Mouse (Mus musculus) embryonic facial prominence, embryonic 12.5 days (tissue): Measurements from ENCODE around the gene Hsd3b7. TPM values are rescaled to one million over a fixed set of nuclear protein-coding genes. Genes with fewer than 3 reads are reported as not detected.
A peak's percentile ranks its signal among the peaks of the same experiment; 100 is the strongest.

ENCODE experiments used
- ATAC-seq: fragments of 200-750 bp; cut with Nextera tagmentation; 2 replicates; pipeline ENCODE4 v1.8.0; 2017; ENCODE audit not compliant: insufficient number of reproducible peaks, insufficient read depth, low FRiP score, low TSS enrichment
- H3K27ac ChIP-seq: fragments of 300-500 bp; sonication (generic); 2 replicates; pipeline ENCODE4 v1.5.1; 2016; ENCODE audit warnings: mild to moderate bottlenecking
- H3K27me3 ChIP-seq: fragments of 300-500 bp; sonication (generic); 2 replicates; pipeline ENCODE4 v1.6.1; 2016; ENCODE audit warnings: mild to moderate bottlenecking, moderate library complexity
- H3K36me3 ChIP-seq: fragments of 300-500 bp; sonication (generic); 2 replicates; pipeline ENCODE4 v1.6.1; 2016; ENCODE audit warnings: mild to moderate bottlenecking
- H3K4me1 ChIP-seq: fragments of 300-500 bp; sonication (generic); 2 replicates; pipeline ENCODE4 v1.6.1; 2016
- H3K4me2 ChIP-seq: fragments of 300-500 bp; sonication (generic); replicated peaks from 2 replicates; pipeline ENCODE4 v1.6.1; 2016; ENCODE audit warnings: mild to moderate bottlenecking, moderate library complexity
- H3K4me3 ChIP-seq: fragments of 300-500 bp; sonication (generic); 2 replicates; pipeline ENCODE4 v1.5.1; 2016; ENCODE audit warnings: mild to moderate bottlenecking
- H3K9ac ChIP-seq: fragments of 300-500 bp; sonication (generic); 2 replicates; pipeline ENCODE4 v1.6.1; 2016; ENCODE audit warnings: mild to moderate bottlenecking, moderate library complexity
- H3K9me3 ChIP-seq: fragments of 300-500 bp; sonication (generic); 2 replicates; pipeline ENCODE4 v1.6.1; 2016; ENCODE audit warnings: mild to moderate bottlenecking, moderate library complexity
- WGBS: fragments of 180-500 bp; shearing (Covaris S2); methylation state at CpG from one replicate; pipeline ENCODE4 v1.1.7; 2016; 5-methylcytosine and 5-hydroxymethylcytosine counted together
- polyA plus RNA-seq: library from polyadenylated mRNA; unstranded; fragments of >200 nt; fragmentation: Nextera tagmentation; extraction: Ambion mirVana; gene quantifications from 2 replicates; pipeline ENCODE4 v1.2.1, GENCODE M21; 2016

Hsd3b7 gene
- polyA plus RNA-seq, 1 experiment from 2014 or later, result 10.3 TPM

GRCm38 (mm10) chr7:127776426-127776825, 24.0 kb upstream of the Hsd3b7 start, which contains the start of gene Setd1a:
TSS of gene Setd1a (plus strand) at chr7:127776670.
- peaks cover 17% of the 10 kb centered on the region for H3K36me3 ChIP-seq
- ATAC-seq, result 0 out of 2 replicates have a peak, but pooled peaks have one; percentile 49
- H3K9me3 ChIP-seq, result no peaks in the 10 kb centered on the region
- H3K27me3 ChIP-seq, result no peaks in the 10 kb centered on the region
- peak within 1 kb of the TSS; percentile 95 for H3K9ac ChIP-seq
- H3K4me3 ChIP-seq, result peak within 1 kb of the TSS; percentile 88
- H3K4me1 ChIP-seq, result peaks cover 9% of the 10 kb centered on the region
- H3K4me2 ChIP-seq, result peak within 1 kb of the TSS; percentile 86
- under 1% methylated on average over 23 of the region's 23 CpGs for WGBS
- H3K27ac ChIP-seq, result peak within 1 kb of the TSS; percentile 96

- under 1% methylated on average over 70 of the region's 70 CpGs for WGBS
- peak overlapping the region; percentile 96 for H3K27ac ChIP-seq
- ATAC-seq, result peak; percentile 79
Measured at GRCm38 (mm10) chr7:127776878-127777473, 23.4 kb upstream of the Hsd3b7 start.

GRCm38 (mm10) chr7:127777474-127778266, 22.7 kb upstream of the Hsd3b7 start:
- peak; percentile 61 for ATAC-seq

More at GRCm38 (mm10) chr7:127776878-127777473, 23.4 kb upstream of the Hsd3b7 start:
- peak overlapping the region; percentile 86 for H3K4me2 ChIP-seq
- H3K27me3 ChIP-seq, result no peaks in the 10 kb centered on the region
- H3K9ac ChIP-seq, result peak overlapping the region; percentile 95
- H3K4me1 ChIP-seq, result peaks cover 8% of the 10 kb centered on the region
- H3K9me3 ChIP-seq, result no peaks in the 10 kb centered on the region
- H3K36me3 ChIP-seq, result peaks cover 22% of the 10 kb centered on the region
- H3K4me3 ChIP-seq, result peak overlapping the region; percentile 88

GRCm38 (mm10) chr7:127778350-127778749, 22.1 kb upstream of the Hsd3b7 start:
- Histone ChIP-seq H3K27ac (no peak overlapping the region), H3K36me3 (peaks cover 34% of the 10 kb centered on the region), H3K9ac (peak overlapping the region; percentile 95)

More at GRCm38 (mm10) chr7:127777474-127778266, 22.7 kb upstream of the Hsd3b7 start:
- H3K9ac ChIP-seq, result peak overlapping the region; percentile 95
- peaks cover 29% of the 10 kb centered on the region for H3K36me3 ChIP-seq
- H3K4me1 ChIP-seq, result peaks cover 8% of the 10 kb centered on the region
- WGBS, result 4% methylated on average over 49 of the region's 66 CpGs
- H3K9me3 ChIP-seq, result no peaks in the 10 kb centered on the region
- peak overlapping the region; percentile 86 for H3K4me2 ChIP-seq
- no peaks in the 10 kb centered on the region for H3K27me3 ChIP-seq
- peak overlapping the region; percentile 88 for H3K4me3 ChIP-seq
- peak overlapping the region; percentile 96 for H3K27ac ChIP-seq

GRCm38 (mm10) chr7:127785308-127785707, 15.1 kb upstream of the Hsd3b7 start, which contains the start of gene Gm49388:
TSS of gene Gm49388 (plus strand) at chr7:127785608.
- H3K4me1 ChIP-seq, result no peaks in the 10 kb centered on the region
- ATAC-seq, result no peak
- no peaks in the 10 kb centered on the region for H3K27me3 ChIP-seq
- H3K9ac ChIP-seq, result no peak within 1 kb of the TSS
- WGBS, result 90% methylated on average over 7 of the region's 7 CpGs
- H3K4me2 ChIP-seq, result no peak within 1 kb of the TSS
- no peak within 1 kb of the TSS for H3K27ac ChIP-seq
- H3K36me3 ChIP-seq, result peaks cover 96% of the 10 kb centered on the region
- H3K9me3 ChIP-seq, result no peaks in the 10 kb centered on the region
- H3K4me3 ChIP-seq, result no peak within 1 kb of the TSS

More at GRCm38 (mm10) chr7:127778350-127778749, 22.1 kb upstream of the Hsd3b7 start:
- 81% methylated on average over 4 of the region's 4 CpGs for WGBS
- Histone ChIP-seq H3K4me1 (peaks cover 8% of the 10 kb centered on the region), H3K4me3 (peak overlapping the region; percentile 88), H3K27me3 (no peaks in the 10 kb centered on the region), H3K9me3 (no peaks in the 10 kb centered on the region), H3K4me2 (peak overlapping the region; percentile 86)
- ATAC-seq, result no peak

- Histone ChIP-seq H3K9ac (no peak overlapping the region), H3K27me3 (no peaks in the 10 kb centered on the region), H3K4me3 (no peak overlapping the region), H3K4me2 (no peak overlapping the region), H3K36me3 (peaks cover 84% of the 10 kb centered on the region), H3K9me3 (no peaks in the 10 kb centered on the region), H3K4me1 (peaks cover 5% of the 10 kb centered on the region; the same call in 1 of the 2 replicates), H3K27ac (no peak overlapping the region)
- whole genome bisulfite sequencing, result 93% methylated on average over 23 of the region's 23 CpGs
- ATAC-seq, result no peak
Measured at GRCm38 (mm10) chr7:127797076-127797845, 3.1 kb upstream of the Hsd3b7 start.

DNA sequence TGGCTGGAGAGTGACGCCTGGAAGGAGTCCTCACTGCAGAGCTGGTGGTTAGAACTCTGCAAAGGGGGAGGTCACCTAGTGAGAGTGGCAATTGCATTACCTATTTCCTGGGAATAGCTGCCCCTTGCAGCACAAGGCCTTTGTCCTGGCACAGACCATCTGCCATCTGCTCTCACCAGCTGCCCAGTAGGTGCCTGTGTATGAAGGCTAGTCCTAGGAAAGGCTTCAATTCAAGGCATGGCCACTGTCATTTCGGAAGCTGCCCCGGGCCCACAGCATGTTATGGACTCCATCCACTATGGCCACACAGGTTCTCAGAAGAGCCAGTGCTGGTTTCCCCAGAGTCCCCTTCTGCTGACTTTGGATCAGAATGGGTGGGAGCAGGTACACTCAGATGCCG, 1.8 kb upstream of the Hsd3b7 start:
- Histone ChIP-seq H3K9ac (no peak overlapping the region), H3K4me1 (peaks cover 5% of the 10 kb centered on the region; the same call in 1 of the 2 replicates), H3K27me3 (no peaks in the 10 kb centered on the region), H3K4me2 (no peak overlapping the region), H3K36me3 (peaks cover 80% of the 10 kb centered on the region), H3K27ac (no peak overlapping the region), H3K4me3 (no peak overlapping the region), H3K9me3 (no peaks in the 10 kb centered on the region)
- WGBS, result 83% methylated on average over 4 of the region's 4 CpGs
- ATAC-seq, result no peak

GRCm38 (mm10) chr7:127799211-127799610, 1.2 kb upstream of the Hsd3b7 start:
- Histone ChIP-seq H3K36me3 (peaks cover 78% of the 10 kb centered on the region), H3K4me3 (no peak overlapping the region), H3K27ac (0 out of 2 replicates have a peak overlapping the region, but pooled peaks have one; percentile 13), H3K4me2 (no peak overlapping the region), H3K9ac (no peak overlapping the region), H3K27me3 (no peaks in the 10 kb centered on the region), H3K9me3 (no peaks in the 10 kb centered on the region), H3K4me1 (peaks cover 5% of the 10 kb centered on the region; the same call in 1 of the 2 replicates)
- WGBS, result 90% methylated on average over 13 of the region's 13 CpGs
- no peak for ATAC-seq

GRCm38 (mm10) chr7:127799738-127800137, 666 bp upstream of the Hsd3b7 start:
- no peaks in the 10 kb centered on the region for H3K27me3 ChIP-seq
- no peak overlapping the region for H3K4me3 ChIP-seq
- H3K4me2 ChIP-seq, result no peak overlapping the region
- H3K4me1 ChIP-seq, result peaks cover 5% of the 10 kb centered on the region; the same call in 1 of the 2 replicates
- no peak; the same call in 1 of the 2 replicates for ATAC-seq
- peaks cover 74% of the 10 kb centered on the region for H3K36me3 ChIP-seq
- H3K27ac ChIP-seq, result peak overlapping the region; percentile 13; the same call in 1 of the 2 replicates
- H3K9ac ChIP-seq, result no peak overlapping the region
- H3K9me3 ChIP-seq, result no peaks in the 10 kb centered on the region
- WGBS, result 86% methylated on average over 1 of the region's 1 CpGs

DNA sequence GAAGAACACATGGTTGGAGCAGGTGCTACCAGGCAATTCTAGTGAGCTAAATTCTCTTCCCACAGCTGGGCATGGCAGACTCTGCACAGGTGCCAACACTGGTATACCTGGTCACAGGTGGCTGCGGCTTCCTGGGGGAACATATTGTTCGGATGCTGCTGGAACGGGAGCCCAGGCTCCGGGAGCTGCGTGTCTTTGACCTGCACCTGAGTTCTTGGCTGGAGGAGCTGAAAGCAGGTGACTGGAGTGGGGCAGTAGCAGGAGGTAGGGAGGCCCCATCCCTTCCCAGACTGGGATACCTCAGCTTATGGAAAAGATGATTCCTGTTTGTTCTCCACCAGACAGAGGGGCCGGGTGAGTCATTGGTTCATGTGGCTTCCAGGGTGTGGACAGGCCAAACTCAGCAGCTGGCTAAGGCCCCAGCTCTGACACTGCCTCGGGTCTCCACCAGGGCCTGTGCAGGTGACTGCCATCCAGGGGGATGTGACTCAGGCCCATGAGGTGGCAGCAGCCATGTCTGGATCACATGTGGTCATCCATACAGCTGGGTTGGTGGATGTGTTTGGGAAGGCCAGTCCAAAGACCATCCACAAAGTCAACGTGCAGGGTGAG, 712 bp downstream of the Hsd3b7 start:
- no peak for ATAC-seq
- Histone ChIP-seq H3K4me1 (peaks cover 5% of the 10 kb centered on the region; the same call in 1 of the 2 replicates), H3K27ac (no peak overlapping the region), H3K9ac (no peak overlapping the region), H3K27me3 (no peaks in the 10 kb centered on the region), H3K9me3 (no peaks in the 10 kb centered on the region), H3K36me3 (peaks cover 63% of the 10 kb centered on the region), H3K4me2 (peak overlapping the region; percentile 35; the same call in 1 of the 2 replicates), H3K4me3 (no peak overlapping the region)
- 96% methylated on average over 8 of the region's 8 CpGs for WGBS

DNA sequence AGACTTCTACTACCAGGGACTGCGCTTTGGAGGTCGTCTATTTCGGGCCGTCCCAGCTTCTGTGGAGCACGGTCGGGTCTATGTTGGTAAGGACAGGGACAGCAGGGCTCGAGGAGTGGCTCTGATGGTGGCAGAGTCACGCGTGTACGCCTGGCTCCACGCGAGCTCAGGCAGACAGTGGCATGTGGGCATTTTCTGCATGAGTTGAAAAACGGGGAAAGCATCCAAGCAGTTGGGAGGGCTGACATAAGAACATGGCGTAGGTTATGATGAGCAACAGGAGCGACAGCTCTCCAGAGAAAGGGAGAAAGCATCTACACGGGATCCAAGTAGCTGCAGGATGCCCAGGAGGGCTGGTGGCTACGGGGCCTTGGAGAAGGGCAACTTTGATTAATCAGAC, 1.9 kb downstream of the Hsd3b7 start:
- 91% methylated on average over 17 of the region's 17 CpGs for WGBS
- H3K4me1 ChIP-seq, result peaks cover 5% of the 10 kb centered on the region; the same call in 1 of the 2 replicates
- H3K4me3 ChIP-seq, result no peak overlapping the region
- H3K36me3 ChIP-seq, result peaks cover 58% of the 10 kb centered on the region
- H3K27ac ChIP-seq, result no peak overlapping the region
- H3K9ac ChIP-seq, result no peak overlapping the region
- no peak overlapping the region for H3K4me2 ChIP-seq
- no peak for ATAC-seq
- H3K9me3 ChIP-seq, result no peaks in the 10 kb centered on the region
- H3K27me3 ChIP-seq, result no peaks in the 10 kb centered on the region
